Mouse (Mus musculus) small intestine, adult 2 months (tissue): ENCODE data around the gene Shroom3. TPM values are rescaled to one million over a fixed set of nuclear protein-coding genes. Genes with fewer than 3 reads are reported as not detected.
A peak's percentile ranks its signal among the peaks of the same experiment; 100 is the strongest.

Experiments
- H3K27ac ChIP-seq: fragments of 200-500 bp; 2 replicates; pipeline ENCODE4 v1.5.1; 2012; ENCODE audit warnings: low read depth, low read length, control low read depth, inconsistent platforms; ENCODE audit not compliant: insufficient read depth
- H3K27me3 ChIP-seq: fragments of 200-500 bp; 2 replicates; pipeline ENCODE4 v1.6.1; 2012; ENCODE audit warnings: mild to moderate bottlenecking, moderate library complexity, low read length, inconsistent platforms; ENCODE audit not compliant: control insufficient read depth, insufficient read depth
- H3K36me3 ChIP-seq: fragments of 200-500 bp; 2 replicates; pipeline ENCODE4 v1.6.1; 2012; ENCODE audit warnings: mild to moderate bottlenecking, low read length, control low read depth, inconsistent platforms; ENCODE audit not compliant: control insufficient read depth, insufficient read depth
- H3K4me1 ChIP-seq: fragments of 200-500 bp; 2 replicates; pipeline ENCODE4 v1.6.1; 2012; ENCODE audit warnings: low read length, inconsistent platforms, mixed read lengths; ENCODE audit not compliant: control insufficient read depth, insufficient read depth, insufficient read length
- H3K4me3 ChIP-seq: fragments of 200-500 bp; 2 replicates; pipeline ENCODE4 v1.5.1; 2012; ENCODE audit warnings: low read depth, mild to moderate bottlenecking, control low read depth, inconsistent platforms, low read length, moderate library complexity
- CTCF ChIP-seq: fragments of 200-500 bp; IDR thresholded peaks from 2 replicates; pipeline ENCODE4 v1.5.1; 2012; ENCODE audit warnings: low read depth, mild to moderate bottlenecking, control low read depth, inconsistent platforms, low read length, moderate library complexity, mixed read lengths; ENCODE audit not compliant: insufficient replicate concordance, insufficient read length; ENCODE audit errors: extremely low read depth
- POLR2A ChIP-seq: fragments of 200-500 bp; IDR thresholded peaks from 2 replicates; pipeline ENCODE4 v1.6.1; 2012; ENCODE audit warnings: low read depth, mild to moderate bottlenecking, control low read depth, inconsistent platforms, low read length, moderate library complexity
- WGBS: fragments of 180-500 bp; shearing (Covaris S2); methylation state at CpG from one replicate; pipeline ENCODE4 v1.1.7; 2018; 5-methylcytosine and 5-hydroxymethylcytosine counted together
- polyA plus RNA-seq: library from polyadenylated mRNA; depleted of rRNA; stranded (reverse); fragments of >200 nt; gene quantifications from 2 replicates; pipeline ENCODE4 v1.2.3, GENCODE M21; 2012

The Shroom3 gene
- polyA plus RNA-seq, 1 experiment, result 111 TPM

DNA sequence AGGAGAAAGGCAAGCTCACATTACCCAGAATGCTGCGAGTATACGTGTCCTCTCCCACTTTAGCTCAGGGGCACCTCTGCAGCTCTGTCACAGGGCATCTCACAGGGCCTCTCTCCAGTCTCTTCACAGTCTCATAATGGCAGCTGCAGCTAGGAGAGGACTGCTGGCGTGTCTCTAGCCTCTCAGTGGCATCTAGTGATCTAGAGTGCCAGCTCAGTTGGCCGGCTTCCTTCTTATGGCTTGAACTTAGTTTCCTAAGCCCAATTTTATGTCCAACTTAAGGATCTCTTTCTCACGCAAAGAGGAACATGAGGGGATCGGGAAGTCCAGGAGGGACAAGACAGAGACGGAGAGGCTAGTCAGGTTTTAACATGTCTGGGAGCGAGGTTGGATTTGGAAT is 252.6 kb downstream of the Shroom3 start:
- H3K27me3 ChIP-seq, result no peaks in the 10 kb centered on the region
- 0 out of 2 replicates have a peak overlapping the region, but pooled peaks have one; percentile 16 for H3K27ac ChIP-seq
- peaks cover 62% of the 10 kb centered on the region for H3K36me3 ChIP-seq
- no peak overlapping the region for H3K4me3 ChIP-seq
- 89% methylated on average over 8 of the region's 8 CpGs for WGBS
- H3K4me1 ChIP-seq, result peaks cover 9% of the 10 kb centered on the region
- no peak for TF ChIP-seq CTCF

DNA sequence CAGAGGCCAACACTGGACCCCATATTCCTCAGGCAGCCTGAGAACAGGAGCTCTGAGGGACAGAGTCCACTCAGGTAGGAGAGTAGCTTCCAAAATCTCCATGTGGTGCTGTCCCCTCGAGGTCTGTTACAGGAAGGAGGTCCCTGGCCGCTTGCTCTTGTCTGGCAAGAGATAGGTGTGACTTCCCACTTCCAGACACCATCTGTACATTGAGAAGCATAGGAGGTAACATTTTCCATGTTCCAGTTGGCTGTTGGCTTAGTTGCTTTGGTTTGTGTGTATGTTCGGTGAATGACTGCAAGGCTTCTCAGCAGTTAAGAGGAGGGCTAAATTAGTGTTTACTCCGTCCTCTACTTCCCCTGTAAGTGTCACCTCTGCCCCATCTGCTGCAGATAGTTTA is 254.5 kb downstream of the Shroom3 start:
- TF ChIP-seq POLR2A (no peak), CTCF (no peak)
- H3K36me3 ChIP-seq, result peaks cover 70% of the 10 kb centered on the region
- no peak overlapping the region for H3K4me3 ChIP-seq
- 79% methylated on average over 4 of the region's 4 CpGs for WGBS
- peak overlapping the region; percentile 2; the same call in 1 of the 2 replicates for H3K27ac ChIP-seq
- no peaks in the 10 kb centered on the region for H3K27me3 ChIP-seq
- H3K4me1 ChIP-seq, result no peaks in the 10 kb centered on the region; the same call in none of the 2 replicates

GRCm38 (mm10) chr5:92939246-92939995 is 256.2 kb downstream of the Shroom3 start:
- 85% methylated on average over 15 of the region's 15 CpGs for WGBS
- no peaks in the 10 kb centered on the region for H3K4me1 ChIP-seq
- peaks cover 72% of the 10 kb centered on the region for H3K36me3 ChIP-seq
- no peaks in the 10 kb centered on the region for H3K27me3 ChIP-seq
- H3K4me3 ChIP-seq, result no peak overlapping the region
- H3K27ac ChIP-seq, result peak overlapping the region; percentile 64
- TF ChIP-seq CTCF (no peak), POLR2A (no peak)

DNA sequence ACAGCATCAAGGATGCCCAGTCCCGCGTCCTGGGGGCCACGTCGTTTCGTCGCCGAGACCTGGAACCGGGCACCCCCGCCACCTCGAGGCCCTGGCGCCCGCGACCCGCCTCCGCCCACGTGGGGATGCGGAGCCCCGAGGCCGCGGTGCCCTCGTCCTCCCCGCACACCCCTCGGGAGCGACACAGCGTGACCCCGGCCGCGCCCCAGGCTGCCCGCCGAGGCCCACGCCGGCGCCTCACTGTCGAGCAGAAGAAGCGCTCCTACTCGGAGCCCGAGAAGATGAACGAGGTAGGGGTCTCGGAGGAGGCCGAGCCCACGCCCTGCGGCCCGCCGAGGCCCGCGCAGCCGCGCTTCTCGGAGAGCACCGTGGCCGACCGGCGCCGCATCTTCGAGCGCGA is 258.9 kb downstream of the Shroom3 start:
- no peaks in the 10 kb centered on the region for H3K4me1 ChIP-seq
- no peaks in the 10 kb centered on the region for H3K27me3 ChIP-seq
- H3K27ac ChIP-seq, result no peak overlapping the region
- 95% methylated on average over 57 of the region's 57 CpGs for WGBS
- peaks cover 73% of the 10 kb centered on the region for H3K36me3 ChIP-seq
- no peak for TF ChIP-seq CTCF
- no peak for TF ChIP-seq POLR2A
- H3K4me3 ChIP-seq, result no peak overlapping the region

- Histone ChIP-seq H3K27ac (no peak overlapping the region), H3K4me3 (no peak overlapping the region), H3K4me1 (no peaks in the 10 kb centered on the region), H3K27me3 (no peaks in the 10 kb centered on the region), H3K36me3 (peaks cover 71% of the 10 kb centered on the region)
- 96% methylated on average over 47 of the region's 47 CpGs for WGBS
- no peak for TF ChIP-seq POLR2A
- no peak for TF ChIP-seq CTCF
Measured at GRCm38 (mm10) chr5:92942577-92942976, 259.3 kb downstream of the Shroom3 start.

DNA sequence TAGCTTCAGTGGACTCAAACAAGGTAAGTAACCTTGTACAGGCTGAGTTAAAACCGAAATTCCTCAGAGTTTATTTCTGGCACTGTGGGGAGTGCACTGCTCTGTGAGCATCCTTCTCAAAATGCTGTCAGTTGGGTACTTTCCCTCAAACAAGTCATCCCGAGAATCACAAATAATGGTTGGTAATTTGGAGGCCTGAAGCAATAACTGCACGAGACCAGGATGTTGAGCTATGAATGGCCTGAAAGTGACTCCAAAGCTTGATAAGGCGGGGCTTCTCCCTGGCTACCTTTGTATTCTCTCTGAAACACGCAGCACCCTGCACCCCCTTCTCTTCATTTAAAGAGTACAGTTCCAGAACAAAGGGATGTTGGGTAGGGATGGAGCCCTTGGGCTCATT is 261.6 kb downstream of the Shroom3 start:
- peaks cover 77% of the 10 kb centered on the region for H3K36me3 ChIP-seq
- WGBS, result 72% methylated on average over 5 of the region's 5 CpGs

DNA sequence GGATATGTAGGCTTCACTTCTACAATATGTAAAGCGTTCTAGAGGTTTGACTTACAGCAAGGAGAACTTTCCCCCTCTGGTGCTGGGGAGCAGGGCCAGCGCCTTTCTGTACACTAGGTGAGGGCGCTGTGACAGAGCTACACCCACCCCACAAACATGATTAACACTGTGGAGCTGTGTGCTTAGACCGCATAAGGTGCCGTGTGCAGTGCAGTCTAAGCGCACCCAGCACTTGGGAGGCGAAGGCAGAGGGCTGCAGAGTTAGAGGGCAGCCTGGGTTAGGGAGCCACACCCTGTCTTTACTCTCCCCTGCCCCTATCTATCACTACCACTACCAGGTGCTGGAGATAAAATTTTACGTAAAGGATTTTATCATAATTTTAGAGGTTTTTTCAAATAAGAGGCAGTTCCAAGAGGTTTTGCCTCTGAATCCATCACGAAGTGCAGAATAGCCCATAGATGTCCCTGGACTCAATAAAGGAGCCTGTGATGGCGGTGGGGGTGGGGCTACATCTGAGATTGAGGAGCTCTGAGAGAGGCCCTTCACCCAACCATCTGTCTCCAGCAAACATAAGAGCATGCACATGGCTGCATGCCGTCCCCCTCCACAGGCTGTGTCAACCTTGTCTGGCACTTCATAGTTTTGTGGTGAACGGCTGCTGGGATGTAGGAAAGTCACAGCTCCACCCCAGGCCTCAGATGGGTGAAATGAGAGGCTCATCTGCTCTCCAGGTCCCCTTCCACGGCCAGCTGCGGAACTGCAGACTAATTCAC is 265.9 kb downstream of the Shroom3 start:
- H3K27ac ChIP-seq, result no peak overlapping the region
- no peaks in the 10 kb centered on the region for H3K27me3 ChIP-seq
- peaks cover 80% of the 10 kb centered on the region for H3K36me3 ChIP-seq
- H3K4me3 ChIP-seq, result no peak overlapping the region
- TF ChIP-seq CTCF (no peak), POLR2A (no peak)
- H3K4me1 ChIP-seq, result 0 out of 2 replicates have a peak, but pooled peaks cover 1% of the 10 kb centered on the region
- 82% methylated on average over 14 of the region's 14 CpGs for WGBS

More for the DNA sequence above, 261.6 kb downstream of the Shroom3 start:
- TF ChIP-seq POLR2A (no peak), CTCF (no peak)
- Histone ChIP-seq H3K27me3 (no peaks in the 10 kb centered on the region), H3K27ac (no peak overlapping the region), H3K4me3 (no peak overlapping the region), H3K4me1 (no peaks in the 10 kb centered on the region)
